Comparison of ENCODE assay signal across 13 mouse cellular contexts in genomic region chr16:37089648-37090047, GRCm38 (mm10).
"Had no signal": no experiment of that assay in that cellular context is flagged by ENCODE, and none has a peak within 500 bp of the region (broad histone marks: within the 10 kb centered on the region; RNA-seq: fewer than 3 reads in every experiment).

No protein-coding gene starts in this region.

- H3K9ac ChIP-seq: hindbrain, embryonic 14.5 days; limb, embryonic 12.5 days; liver, embryonic 13.5 days; liver, postnatal 0 days; midbrain, embryonic 13.5 days had no signal

- H3K27ac ChIP-seq: hindbrain, embryonic 14.5 days; limb, embryonic 12.5 days; liver, embryonic 13.5 days; midbrain, embryonic 13.5 days had no signal

- H3K4me2 ChIP-seq: hindbrain, embryonic 14.5 days; limb, embryonic 12.5 days; liver, embryonic 13.5 days; midbrain, embryonic 13.5 days had no signal

- H3K4me1 ChIP-seq: limb, embryonic 12.5 days; liver, embryonic 13.5 days had no signal

- H3K9me3 ChIP-seq: limb, embryonic 12.5 days; liver, embryonic 13.5 days; midbrain, embryonic 13.5 days had no signal

- ATAC-seq: liver, postnatal 0 days; midbrain, embryonic 13.5 days had no signal

- H3K27me3 ChIP-seq: limb, embryonic 12.5 days; liver, embryonic 13.5 days; midbrain, embryonic 13.5 days had no signal

- H3K4me3 ChIP-seq: limb, embryonic 12.5 days; liver, embryonic 13.5 days; midbrain, embryonic 13.5 days had no signal

- DNase-seq: kidney, adult 11 months; kidney, postnatal 36 days; layer of hippocampus, adult 9-11 months; layer of hippocampus, postnatal 36 days; liver; liver, embryonic 13.5 days; liver, postnatal 0 days; lung, postnatal 14 days; right cerebral cortex, postnatal 25 days; thymus, postnatal 36 days had no signal
